Mouse (Mus musculus) granulocyte monocyte progenitor cell, adult 5-6 weeks (primary cell): ENCODE measurements around the gene Galnt2. TPM values are rescaled to one million over a fixed set of nuclear protein-coding genes. Genes with fewer than 3 reads are reported as not detected.
A peak's percentile ranks its signal among the peaks of the same experiment; 100 is the strongest.

Experiments
- ATAC-seq: replicated peaks from 2 replicates; pipeline ENCODE4 v1.8.0; 2016; ENCODE audit warnings: mild to moderate bottlenecking, moderate TSS enrichment, inconsistent platforms; ENCODE audit not compliant: poor library complexity, severe bottlenecking
- total RNA-seq, 2 experiments: library from RNA; stranded (forward) in 1 of 2; stranded (reverse) in 1 of 2; fragments of 200-712, 200-1000 nt in 1 of 2; fragments of >200 nt in 1 of 2; fragmentation: Nextera tagmentation in 1 of 2; gene quantifications; 2 replicates each; pipeline ENCODE4 v1.2.3; 2014 to 2017

Galnt2 gene
- total RNA-seq, 2 experiments from 2014 or later: 20.4 to 25.6 TPM

- peak; percentile 36; the same call in 1 of the 2 replicates for ATAC-seq
Observed at GRCm38 (mm10) chr8:124317191-124317682, 86.0 kb downstream of the Galnt2 start.

GRCm38 (mm10) chr8:124317821-124318220, 86.6 kb downstream of the Galnt2 start:
- ATAC-seq: peak; percentile 36; the same call in 1 of the 2 replicates

GRCm38 (mm10) chr8:124318612-124319315, 87.6 kb downstream of the Galnt2 start:
- no peak for ATAC-seq

GRCm38 (mm10) chr8:124319316-124319652, 88.1 kb downstream of the Galnt2 start:
- no peak; the same call in 1 of the 2 replicates for ATAC-seq

GRCm38 (mm10) chr8:124321227-124321840, 90.1 kb downstream of the Galnt2 start:
- ATAC-seq: no peak

GRCm38 (mm10) chr8:124323356-124323755, 92.2 kb downstream of the Galnt2 start:
- no peak for ATAC-seq

- no peak for ATAC-seq
Observed at GRCm38 (mm10) chr8:124328259-124328658, 97.1 kb downstream of the Galnt2 start.

GRCm38 (mm10) chr8:124329690-124330089, 98.5 kb downstream of the Galnt2 start:
- no peak for ATAC-seq

- ATAC-seq: no peak
Observed at GRCm38 (mm10) chr8:124330433-124330832, 99.2 kb downstream of the Galnt2 start.

GRCm38 (mm10) chr8:124331094-124331493, 99.9 kb downstream of the Galnt2 start:
- ATAC-seq: no peak

- ATAC-seq: no peak
Observed at GRCm38 (mm10) chr8:124331706-124332105, 100.5 kb downstream of the Galnt2 start.

GRCm38 (mm10) chr8:124336302-124336701, 105.1 kb downstream of the Galnt2 start:
- no peak for ATAC-seq

- ATAC-seq: no peak
Observed at GRCm38 (mm10) chr8:124339742-124340141, 108.6 kb downstream of the Galnt2 start.

- ATAC-seq: no peak
Observed at GRCm38 (mm10) chr8:124340360-124341068, 109.3 kb downstream of the Galnt2 start.

GRCm38 (mm10) chr8:124343151-124343550, 112.0 kb downstream of the Galnt2 start:
- ATAC-seq: no peak

GRCm38 (mm10) chr8:124343991-124344390, 112.8 kb downstream of the Galnt2 start:
- ATAC-seq: no peak

- no peak for ATAC-seq
Observed at GRCm38 (mm10) chr8:124345098-124345497, 113.9 kb downstream of the Galnt2 start.

GRCm38 (mm10) chr8:124346852-124347523, 115.8 kb downstream of the Galnt2 start:
- peak; percentile 62 for ATAC-seq

GRCm38 (mm10) chr8:124348087-124348486, 116.9 kb downstream of the Galnt2 start:
- no peak for ATAC-seq

GRCm38 (mm10) chr8:124349663-124350062, 118.5 kb downstream of the Galnt2 start:
- peak; percentile 79 for ATAC-seq

GRCm38 (mm10) chr8:124351636-124352035, 120.4 kb downstream of the Galnt2 start:
- ATAC-seq: no peak
